Mouse (Mus musculus) left cerebral cortex, postnatal 14 days (tissue): ENCODE measurements at regions not wholly inside any gene's neighbourhood (a gene's known extent, or its start where the extent isn't known, plus 50 kb on each side); places are given as distances from the start of the nearest gene placed in this dataset.

ENCODE experiments used
- DNase-seq, 2 experiments: peaks; one replicate each; pipeline ENCODE4 v3.0.0; 2021 to 2022; ENCODE audit warnings: low spot score in 2 of 2, mixed read lengths in 1 of 2
- intact Hi-C: fragments of 180-260 bp; cut with DNase I; formaldehyde crosslinking; loops from one replicate; pipeline ENCODE4 v1.15.1; 2025

DNA sequence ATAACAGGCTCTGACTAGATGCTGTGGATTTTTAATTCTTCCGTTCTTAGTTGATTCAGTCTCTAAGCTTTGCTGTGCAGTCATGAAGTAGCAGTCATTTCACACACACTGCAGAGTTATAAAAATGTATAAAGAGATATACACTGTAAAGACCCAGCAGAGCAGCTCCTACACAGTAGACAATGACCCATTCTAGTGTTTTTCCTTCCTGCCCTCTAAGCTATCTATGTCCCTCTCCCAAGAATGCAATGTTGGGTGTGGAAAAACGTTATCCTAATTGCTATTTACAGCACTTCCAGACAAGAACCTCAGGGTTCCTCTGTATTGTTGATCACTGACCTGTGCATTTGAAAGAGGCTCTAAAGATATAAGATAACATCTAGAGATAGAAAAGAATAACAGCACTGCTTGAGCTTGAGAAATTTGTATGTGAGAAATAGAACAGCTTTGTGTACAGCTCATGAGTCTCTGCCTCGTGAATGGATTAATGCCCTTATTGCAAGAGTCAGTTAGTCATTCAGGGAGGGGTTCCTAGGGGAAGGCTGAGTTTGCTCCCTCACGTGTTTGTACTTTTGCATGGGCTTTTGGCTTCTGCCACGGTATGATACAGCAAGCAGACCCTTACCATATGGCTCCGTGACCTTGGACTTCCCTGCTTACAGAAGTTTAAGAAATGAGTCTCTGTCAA lies 613.0 kb upstream of the A1bg start:
- intact Hi-C loops = no loop called here

DNA sequence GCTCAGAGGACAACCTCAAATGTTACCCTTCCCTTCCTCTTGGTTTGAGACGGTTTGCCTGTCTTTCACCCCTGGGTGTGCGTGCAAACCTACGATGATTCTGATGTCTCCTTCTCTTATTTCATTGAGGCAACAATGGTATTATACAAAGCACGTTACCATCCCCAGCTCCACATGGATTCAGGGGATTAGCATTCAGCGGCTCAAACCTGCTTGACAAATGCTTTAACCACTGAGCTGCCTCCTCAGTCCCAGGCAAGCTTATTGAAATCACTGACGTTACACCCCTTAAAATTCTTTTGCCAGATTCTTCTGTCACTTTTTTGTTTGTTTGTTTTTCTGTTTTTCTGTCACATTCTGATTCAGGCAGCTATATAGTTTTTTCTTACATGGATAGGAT lies 612.4 kb upstream of the A1bg start:
- DNase-seq = no peak
- intact Hi-C loops = no loop called here

More for the DNA sequence above, 613.0 kb upstream of the A1bg start:
- DNase-seq = no peak

DNA sequence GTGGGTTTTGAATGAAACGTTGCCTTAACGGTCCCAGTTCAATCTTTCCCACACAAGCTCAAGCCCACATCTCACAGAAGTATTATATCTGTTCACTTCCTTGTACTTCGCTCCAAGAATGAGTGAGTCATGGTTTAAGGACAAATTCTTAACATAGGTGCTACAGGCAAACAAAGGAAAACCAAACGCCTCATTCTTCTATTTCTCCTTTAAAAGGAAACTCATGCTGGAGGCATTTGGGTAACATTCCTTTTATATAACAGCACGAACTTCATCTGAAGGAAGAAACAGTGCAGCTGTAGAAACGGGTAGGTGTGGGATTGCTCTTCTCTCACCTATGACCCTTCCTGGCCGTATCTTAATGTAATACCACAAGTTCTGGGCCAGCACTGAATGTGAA lies 610.0 kb upstream of the A1bg start:
- no peak for DNase-seq
- intact Hi-C loops = no loop called here

DNA sequence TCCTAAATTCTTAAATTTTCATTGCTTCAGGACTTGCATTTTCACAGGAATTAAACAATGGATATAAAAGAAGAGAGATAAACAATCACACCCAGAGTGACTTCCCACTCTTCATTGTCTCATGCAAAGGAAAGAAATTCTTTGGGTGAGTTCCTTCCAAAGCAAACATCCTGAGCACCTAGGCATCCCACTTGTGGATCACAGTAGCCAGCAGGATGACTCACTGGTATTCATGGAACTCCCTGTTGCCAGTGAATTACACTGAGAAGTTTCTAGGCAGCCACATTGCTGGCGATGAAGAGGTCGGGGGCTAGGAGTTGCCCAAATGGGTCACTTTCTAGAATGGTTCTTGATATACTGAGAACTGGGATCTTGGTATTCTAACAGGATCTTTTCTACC lies 609.2 kb upstream of the A1bg start:
- intact Hi-C loops = no loop called here

DNA sequence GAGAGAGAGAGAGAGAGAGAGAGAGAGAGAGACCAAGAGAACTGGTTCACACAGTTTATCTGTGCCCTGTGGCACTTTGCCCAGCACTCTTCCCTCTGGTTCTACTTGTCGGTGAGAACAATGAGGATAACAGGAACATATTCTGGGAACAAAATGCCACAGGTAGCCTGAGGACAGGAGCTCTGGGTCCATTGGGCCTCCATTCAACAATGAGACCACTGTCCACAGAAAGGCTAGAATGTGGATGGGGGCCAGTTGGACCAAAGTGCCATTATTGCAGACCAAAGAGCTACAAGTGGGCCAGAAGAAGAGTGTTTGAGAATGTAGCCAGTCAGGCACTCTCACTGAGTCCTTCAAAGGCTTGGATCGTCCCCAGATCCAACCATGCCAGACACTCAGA lies 600.2 kb upstream of the A1bg start:
- DNase-seq = peak; percentile 17 to 34
- intact Hi-C loops = no loop called here

More for the DNA sequence above, 609.2 kb upstream of the A1bg start:
- no peak for DNase-seq

DNA sequence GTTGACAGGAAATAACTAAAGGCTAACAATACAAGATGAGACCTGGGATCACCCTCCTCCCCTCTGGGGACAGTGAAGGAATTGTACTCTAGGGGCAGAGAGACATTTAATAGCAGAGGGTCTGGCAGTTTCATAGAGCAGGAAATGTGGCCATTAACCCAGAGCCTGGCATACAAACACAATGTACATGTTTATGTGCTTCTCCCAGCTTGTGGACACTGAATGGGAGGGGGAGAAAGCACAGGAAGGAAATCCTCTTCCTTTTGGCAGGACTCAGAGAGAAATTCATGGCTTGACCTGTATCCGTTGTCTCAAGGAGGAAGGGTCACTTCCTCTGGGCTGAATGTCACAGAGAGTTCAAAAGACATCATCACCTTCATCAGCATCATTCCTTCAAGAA lies 594.5 kb upstream of the A1bg start:
- DNase-seq = no peak
- intact Hi-C loops = no loop called here

DNA sequence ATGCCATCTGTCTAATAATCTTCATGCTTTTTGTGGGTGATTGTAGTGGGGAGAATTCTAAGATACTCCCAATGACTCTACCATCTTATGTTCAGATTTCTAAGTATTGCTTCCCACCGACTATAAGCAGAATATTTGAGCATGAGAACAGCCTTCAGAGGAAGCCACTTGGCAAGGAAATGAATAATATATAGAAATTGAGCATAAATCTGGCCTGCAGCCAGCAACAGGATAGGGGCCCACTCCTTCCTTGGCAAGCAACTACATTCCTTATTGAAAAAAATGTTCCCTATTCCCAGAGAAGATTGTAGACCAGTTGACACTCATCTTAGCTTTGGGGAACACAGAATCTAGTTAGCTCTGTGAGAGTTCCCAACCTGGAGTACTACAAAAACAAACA lies 591.5 kb upstream of the A1bg start:
- intact Hi-C loops = no loop called here

DNA sequence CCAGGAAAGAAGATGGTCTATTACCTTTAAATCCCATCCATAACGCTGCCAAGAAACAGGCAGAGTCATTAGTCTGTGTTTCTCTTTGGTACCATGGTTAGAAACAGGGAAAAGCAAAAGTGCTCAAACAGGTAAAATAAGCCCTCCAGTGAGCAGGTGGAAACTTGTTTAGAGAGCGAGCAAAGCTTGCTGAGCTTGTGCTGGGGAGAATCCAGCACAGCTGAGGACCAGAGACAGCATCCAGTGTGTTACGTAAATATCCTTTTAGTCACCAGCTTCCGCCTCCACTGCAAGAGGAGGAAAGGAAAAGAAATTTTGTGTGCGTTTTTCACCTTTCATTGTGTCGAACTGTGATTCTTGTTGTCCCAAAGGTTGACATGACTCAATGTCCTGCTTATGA lies 586.0 kb upstream of the A1bg start:
- DNase-seq = no peak
- intact Hi-C loops = no loop called here

More for the DNA sequence above, 591.5 kb upstream of the A1bg start:
- peak; percentile 55 to 62 for DNase-seq

DNA sequence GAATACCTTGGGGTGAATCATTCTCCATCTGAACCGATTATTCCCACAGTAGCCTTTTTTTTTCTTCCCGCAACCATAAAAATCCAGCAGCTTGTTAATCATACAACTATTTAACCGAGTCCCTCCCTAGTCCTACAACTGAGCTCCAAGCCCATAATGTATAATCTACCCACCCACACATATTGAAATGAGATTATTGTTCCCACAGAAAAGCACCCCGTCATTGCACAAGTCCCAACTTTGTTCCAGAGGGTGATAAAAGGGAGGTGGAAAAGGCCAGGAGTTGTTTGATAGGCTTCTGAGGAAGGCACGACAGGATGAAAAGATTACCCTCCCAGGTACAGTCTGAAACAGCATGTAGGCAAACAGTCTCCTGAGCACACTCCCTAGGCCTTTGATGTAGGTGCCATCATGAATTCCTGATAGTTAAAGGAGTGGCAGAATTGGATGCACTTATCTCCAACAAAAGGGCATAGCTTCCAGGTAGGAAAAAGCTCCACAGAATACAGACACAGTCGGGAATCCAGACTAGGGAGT lies 583.6 kb upstream of the A1bg start:
- DNase-seq = no peak
- intact Hi-C loops = no loop called here

DNA sequence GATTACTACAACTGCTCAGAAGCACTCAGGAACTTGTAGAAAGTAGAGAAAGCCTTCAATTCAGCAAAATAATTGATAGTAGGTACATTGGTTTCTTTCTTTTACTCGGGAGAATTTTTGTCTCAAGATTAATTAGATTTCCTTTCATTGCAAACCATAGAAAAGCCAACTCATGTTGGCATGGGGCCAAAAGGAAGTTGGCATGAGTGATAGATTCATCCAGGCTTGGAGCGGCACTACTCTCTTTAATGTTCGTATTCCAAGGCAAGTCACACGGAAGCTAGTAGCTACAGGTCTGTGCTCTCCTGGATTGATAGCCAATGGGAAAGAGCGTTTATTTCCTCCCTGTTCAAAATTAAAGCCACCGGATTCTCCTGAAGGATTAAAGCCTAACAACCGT lies 580.6 kb upstream of the A1bg start:
- peak in 1 of 2 experiments; percentile 19 for DNase-seq
- intact Hi-C loops = no loop called here

DNA sequence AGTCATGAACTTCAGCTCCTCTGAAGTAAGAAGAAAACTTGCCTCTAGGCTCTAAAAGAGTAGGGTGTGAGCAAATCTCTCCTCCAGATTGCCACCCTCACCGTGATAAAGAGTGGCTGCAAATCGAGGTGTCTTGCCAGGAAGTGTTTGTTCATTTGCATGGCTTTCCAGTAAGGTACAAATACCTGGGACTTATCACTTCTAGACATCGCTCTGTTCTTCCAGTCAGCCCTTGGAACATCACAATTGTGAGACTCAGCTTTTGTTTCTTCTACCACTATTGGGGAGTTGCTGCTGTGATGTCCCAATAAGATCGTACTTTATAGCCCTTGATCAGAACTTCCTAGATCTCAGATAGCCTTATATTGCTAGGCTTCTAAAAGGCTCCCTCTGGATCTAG lies 566.9 kb upstream of the A1bg start:
- intact Hi-C loops = no loop called here
- DNase-seq = no peak

DNA sequence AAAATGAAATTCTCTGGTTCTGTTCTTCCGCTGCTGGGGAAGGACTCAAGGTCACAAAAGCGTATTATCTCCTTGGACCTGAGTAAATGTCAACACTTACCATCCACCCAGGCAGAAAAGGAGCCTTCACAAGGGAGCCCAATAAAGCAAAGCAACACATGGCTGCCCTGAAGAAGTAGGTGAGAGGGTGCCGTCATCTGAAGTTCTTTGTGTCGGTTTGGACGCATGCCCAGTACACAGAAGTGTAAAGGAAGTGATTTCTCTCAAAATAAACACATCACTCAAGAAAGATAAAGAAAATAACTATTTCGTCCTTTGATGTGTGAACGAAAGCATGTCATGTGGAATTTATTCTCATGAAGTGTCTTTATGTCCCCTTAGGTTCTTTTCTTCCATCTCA lies 559.0 kb upstream of the A1bg start:
- intact Hi-C loops = no loop called here
- DNase-seq = peak; percentile 3 to 20

DNA sequence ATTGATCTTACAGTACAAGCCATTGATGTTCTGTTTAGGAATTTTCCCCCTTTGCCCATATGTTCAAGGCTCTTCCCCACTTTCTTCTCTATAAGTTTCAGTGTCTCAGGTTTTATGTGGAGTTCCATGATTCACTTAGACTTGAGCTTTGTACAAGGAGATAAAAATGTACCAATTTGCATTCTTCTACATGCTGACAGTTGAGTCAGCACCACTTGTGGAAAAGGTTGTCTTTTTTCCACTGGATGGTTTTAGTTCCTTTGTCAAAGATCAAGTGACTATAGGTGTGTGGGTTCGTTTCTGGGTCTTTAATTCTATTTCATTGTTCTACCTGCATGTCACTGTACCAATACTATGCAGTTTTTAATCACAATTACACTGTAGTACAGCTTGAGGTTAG lies 551.1 kb upstream of the A1bg start:
- no peak for DNase-seq
- intact Hi-C loops = no loop called here

DNA sequence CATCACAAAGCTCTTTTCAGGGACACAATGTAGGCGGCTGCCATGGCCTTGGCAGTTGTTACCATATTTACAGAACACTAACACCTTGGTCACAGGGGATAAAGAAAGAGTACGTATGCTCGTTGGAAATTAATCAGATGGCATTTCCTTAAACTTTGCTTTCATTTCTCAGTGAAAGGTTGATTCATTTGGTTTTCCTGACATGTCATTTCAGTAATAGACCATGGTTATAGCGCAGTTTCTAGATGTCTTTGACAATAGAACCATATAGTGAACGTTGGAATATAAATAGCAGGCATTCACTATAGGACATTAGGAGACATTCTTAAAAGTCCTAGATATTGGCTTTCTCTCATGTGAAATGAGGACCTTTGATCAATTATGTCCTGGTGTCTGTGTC lies 532.2 kb upstream of the A1bg start:
- intact Hi-C loops = no loop called here
- no peak for DNase-seq

DNA sequence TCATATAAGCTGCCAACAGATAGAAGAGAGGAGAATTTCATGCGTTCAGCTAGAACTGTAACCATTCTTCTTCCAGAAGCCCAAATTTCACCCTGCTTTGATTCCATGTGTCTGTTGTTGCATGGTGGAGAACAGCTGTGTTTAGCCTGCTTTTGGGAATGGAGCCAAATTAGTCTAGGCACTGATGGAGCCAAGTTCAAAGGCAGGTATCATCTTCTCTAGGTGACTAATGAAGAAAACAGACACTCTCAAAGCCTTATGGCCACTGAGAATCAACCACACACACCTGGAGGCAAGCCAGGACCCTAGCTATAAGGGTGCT lies 531.5 kb upstream of the A1bg start:
- intact Hi-C loops = no loop called here
- no peak for DNase-seq

DNA sequence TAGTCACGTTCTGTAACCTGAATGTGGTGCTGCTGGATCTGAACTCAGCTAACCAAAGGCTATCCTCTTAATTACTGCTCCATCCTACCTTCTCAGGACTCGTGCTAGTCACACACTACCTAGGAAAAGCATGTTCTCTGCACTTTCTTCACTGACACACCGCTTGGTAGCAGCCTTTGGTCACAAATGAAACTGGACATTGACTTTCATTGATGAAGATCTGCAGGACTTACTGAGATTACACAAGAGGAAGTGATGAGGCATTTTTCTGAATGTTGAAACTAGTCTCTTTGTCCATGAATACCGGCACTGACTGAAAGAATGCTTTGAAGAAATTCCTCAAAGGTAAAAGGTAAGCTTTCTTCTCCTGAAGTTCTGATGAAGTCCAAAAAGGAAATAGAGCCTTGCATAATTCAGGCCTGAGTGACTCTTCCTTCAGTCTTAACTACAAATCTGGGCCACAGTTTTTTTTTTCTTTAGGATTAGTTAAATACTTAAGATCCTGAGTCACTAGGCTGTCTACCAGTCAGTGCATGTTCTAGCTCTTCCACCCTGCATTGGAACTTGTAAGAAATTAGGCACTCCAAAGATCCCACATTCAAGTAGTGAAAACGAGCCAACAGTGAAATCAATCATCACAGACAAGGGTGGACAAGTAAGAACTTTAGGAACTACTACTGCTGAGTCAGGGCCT lies 531.0 kb upstream of the A1bg start:
- no peak for DNase-seq
- intact Hi-C loops = no loop called here

DNA sequence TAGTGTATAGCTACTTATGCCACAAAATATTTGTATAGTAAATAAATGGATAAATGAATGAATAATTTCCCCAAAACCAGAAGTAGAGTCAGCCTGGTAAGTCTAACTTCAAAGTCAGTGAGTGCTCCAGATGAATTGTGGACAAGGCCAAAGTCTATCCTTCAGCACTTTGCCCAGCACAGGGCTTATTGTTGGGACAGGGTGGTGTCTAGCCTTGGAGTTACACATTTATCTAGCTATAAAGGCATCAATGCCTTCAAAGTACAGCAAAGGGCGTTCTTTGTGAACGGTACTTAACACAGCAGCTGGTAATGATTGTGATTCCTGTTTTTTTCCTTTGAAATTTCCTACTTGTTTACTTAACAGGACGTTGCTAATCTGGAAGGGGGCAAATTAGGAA lies 527.4 kb upstream of the A1bg start:
- intact Hi-C loops = no loop called here
- no peak for DNase-seq

DNA sequence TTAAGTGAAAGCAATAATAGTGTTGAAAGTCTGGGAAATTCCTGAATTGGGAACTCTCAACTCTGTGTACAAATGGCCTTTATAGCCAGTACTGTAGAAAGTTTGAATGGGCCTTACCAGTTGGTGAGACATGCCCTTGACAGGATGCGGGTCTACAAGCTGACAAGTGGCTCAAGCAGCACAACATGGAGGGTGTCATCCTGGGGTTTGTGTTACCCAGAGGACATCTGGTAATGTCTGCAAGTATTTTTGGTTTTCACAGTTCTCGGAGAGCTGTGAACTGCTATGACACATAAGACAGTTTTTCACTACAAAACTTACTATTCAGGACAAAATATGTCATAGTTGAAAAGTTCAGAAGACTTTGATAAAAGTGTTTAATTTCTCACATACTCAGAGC lies 525.7 kb upstream of the A1bg start:
- intact Hi-C loops = no loop called here
- DNase-seq = peak in 1 of 2 experiments; percentile 5

DNA sequence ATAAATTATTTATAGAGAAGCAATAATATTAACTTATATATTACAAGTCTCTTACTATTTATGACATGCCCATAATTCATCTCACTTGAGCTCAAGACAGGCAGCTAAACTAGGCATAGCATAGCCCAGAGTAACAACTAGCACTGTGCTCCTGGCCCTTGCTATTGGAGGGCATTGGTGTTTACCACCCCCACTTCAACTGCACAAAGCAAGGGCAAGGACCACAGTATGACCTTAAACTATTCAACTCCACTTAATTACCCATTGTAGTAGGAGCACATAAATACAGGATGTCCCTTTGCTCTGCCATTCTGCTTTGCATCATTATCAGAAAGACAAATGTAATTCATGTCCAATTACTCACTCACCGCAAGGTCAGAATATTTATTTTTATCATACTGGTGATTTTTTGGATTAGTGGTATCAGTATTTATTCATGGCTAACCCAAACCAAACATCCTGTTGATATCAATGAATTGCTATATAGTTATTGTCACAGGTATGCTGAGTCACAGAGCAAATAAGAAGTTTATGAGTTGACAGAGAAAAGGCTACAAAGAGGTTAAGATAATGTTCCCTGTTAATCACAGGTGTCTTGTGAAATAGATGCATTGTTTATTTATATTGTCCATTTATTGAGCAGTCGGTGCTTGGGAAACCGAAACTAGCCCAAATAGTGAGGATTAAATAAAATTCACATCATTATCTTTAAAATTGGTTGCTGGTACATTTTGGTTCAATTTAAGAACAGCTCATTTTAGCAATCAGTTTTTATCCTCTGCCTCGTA lies 523.4 kb upstream of the A1bg start:
- DNase-seq = no peak
- intact Hi-C loops = no loop called here

DNA sequence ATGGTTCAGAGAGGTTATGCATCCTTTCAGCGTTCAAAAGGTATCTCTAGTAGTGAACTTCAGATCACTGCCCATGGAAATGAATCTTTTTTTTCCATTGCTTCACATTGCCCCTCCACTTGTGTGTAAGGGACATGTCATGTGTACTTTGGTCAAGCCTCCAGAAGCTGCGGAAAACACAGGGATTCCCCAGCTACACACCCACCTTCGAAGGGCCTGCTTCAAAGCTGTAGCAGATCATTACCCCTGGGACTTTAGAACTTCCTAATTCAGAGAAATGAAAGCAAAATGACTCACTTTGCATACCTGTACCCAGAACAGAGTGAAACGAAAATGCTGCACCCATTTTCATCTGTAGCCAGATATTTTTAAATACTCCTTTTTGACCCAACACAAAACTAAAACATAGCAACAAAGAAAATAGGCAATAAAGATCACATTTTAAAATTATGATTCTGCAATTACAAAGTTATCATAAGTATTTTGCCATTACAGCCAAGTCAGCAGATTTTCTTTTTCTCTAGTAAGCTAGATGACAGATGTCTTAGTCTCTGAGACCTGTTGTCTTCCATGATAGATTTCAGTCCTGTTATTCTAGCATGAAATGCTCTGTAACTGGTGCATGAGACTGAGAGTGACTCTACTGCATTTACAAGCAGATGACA lies 519.1 kb upstream of the A1bg start:
- no peak for DNase-seq
- intact Hi-C loops = no loop called here
